Mouse (Mus musculus) cerebellum, adult 2 months (tissue): ENCODE measurements around the gene Tsc22d3.

Experiments
- CTCF ChIP-seq: fragments of 200-500 bp; IDR thresholded peaks from 2 replicates; pipeline ENCODE4 v1.5.1; 2011; ENCODE audit warnings: low read depth, mild to moderate bottlenecking, control low read depth, low read length, moderate library complexity, borderline replicate concordance; ENCODE audit not compliant: insufficient read depth
- POLR2A ChIP-seq: fragments of 200-500 bp; IDR thresholded peaks from 2 replicates; pipeline ENCODE4 v1.6.1; 2011; ENCODE audit warnings: low read length, control low read depth, borderline replicate concordance; ENCODE audit not compliant: insufficient read depth

- TF ChIP-seq CTCF (no peak), POLR2A (no peak)
Observed at GRCm38 (mm10) chrX:140509817-140510216, 90.6 kb downstream of the Tsc22d3 start.
